Mouse (Mus musculus) liver, embryonic 14.5 days (tissue): ENCODE measurements around the gene Padi6. TPM values are rescaled to one million over a fixed set of nuclear protein-coding genes. Genes with fewer than 3 reads are reported as not detected.

ENCODE experiments used
- ATAC-seq: fragments of 200-750 bp; cut with Nextera tagmentation; 2 replicates; pipeline ENCODE4 v1.8.0; 2017; ENCODE audit warnings: moderate number of reproducible peaks, mild to moderate bottlenecking, moderate library complexity; ENCODE audit not compliant: insufficient read depth
- DNase-seq, 3 experiments: peaks; one replicate each; pipeline ENCODE4 v3.0.0-alpha.2; 2012 to 2013; ENCODE audit warnings: low read depth in 3 of 3, low spot score in 3 of 3
- H3K27ac ChIP-seq: fragments of 300-500 bp; sonication (generic); 2 replicates; pipeline ENCODE4 v1.5.1; 2014; ENCODE audit warnings: moderate library complexity, mild to moderate bottlenecking, control low read depth, inconsistent platforms
- H3K27me3 ChIP-seq: fragments of 300-500 bp; sonication (generic); 2 replicates; pipeline ENCODE4 v1.6.1; 2014; ENCODE audit warnings: mild to moderate bottlenecking, low read length, moderate library complexity; ENCODE audit not compliant: control insufficient read depth, insufficient read depth
- H3K36me3 ChIP-seq: fragments of 300-500 bp; sonication (generic); replicated peaks from 2 replicates; pipeline ENCODE4 v1.6.1; 2014; ENCODE audit warnings: low read depth; ENCODE audit not compliant: control insufficient read depth, insufficient read depth
- H3K4me1 ChIP-seq, 2 experiments: fragments of 200-500 bp in 1 of 2; fragments of 300-500 bp in 1 of 2; sonication (generic) in 1 of 2; replicated peaks; 2 replicates each; pipeline ENCODE4 v1.6.1; 2012 to 2014; ENCODE audit warnings: antibody characterized with exemption in 1 of 2, inconsistent platforms in 1 of 2, low read length in 1 of 2; ENCODE audit not compliant: control insufficient read depth in 2 of 2, insufficient read depth in 2 of 2
- H3K4me2 ChIP-seq: fragments of 300-500 bp; sonication (generic); 2 replicates; pipeline ENCODE4 v1.6.1; 2014; ENCODE audit warnings: low read depth, mild to moderate bottlenecking, control low read depth, moderate library complexity
- H3K4me3 ChIP-seq, 2 experiments: fragments of 200-500 bp in 1 of 2; fragments of 300-500 bp in 1 of 2; sonication (generic) in 1 of 2; 2 replicates each; pipeline ENCODE4 v1.5.1; 2012 to 2014; ENCODE audit warnings: low read depth in 2 of 2, low read length in 2 of 2, mild to moderate bottlenecking in 2 of 2, control low read depth in 1 of 2, inconsistent platforms in 1 of 2, moderate library complexity in 1 of 2; ENCODE audit not compliant: insufficient read depth in 1 of 2
- H3K9ac ChIP-seq: fragments of 300-500 bp; sonication (generic); replicated peaks from 2 replicates; pipeline ENCODE4 v1.6.1; 2014; ENCODE audit warnings: mild to moderate bottlenecking, control low read depth, moderate library complexity
- H3K9me3 ChIP-seq: fragments of 300-500 bp; sonication (generic); 2 replicates; pipeline ENCODE4 v1.6.1; 2016; ENCODE audit warnings: low read length, mixed read lengths; ENCODE audit not compliant: control insufficient read depth
- CTCF ChIP-seq: IDR thresholded peaks from 2 replicates; pipeline ENCODE4 v1.5.1; 2016; ENCODE audit warnings: antibody characterized with exemption, low read depth, control low read depth
- EP300 ChIP-seq: IDR thresholded peaks from 2 replicates; pipeline ENCODE4 v1.6.1; 2016; ENCODE audit warnings: antibody characterized with exemption, low read depth
- WGBS: fragments of 180-500 bp; shearing (Covaris S2); extraction: QIAGEN DNeasy Blood & Tissue Kit; methylation state at CpG from one replicate; pipeline ENCODE4 v1.1.7; 2014; ENCODE audit not compliant: insufficient replicate concordance; 5-methylcytosine and 5-hydroxymethylcytosine counted together
- polyA plus RNA-seq, 2 experiments: library from polyadenylated mRNA; depleted of rRNA in 1 of 2; stranded (reverse) in 1 of 2; unstranded in 1 of 2; fragments of >200 nt; fragmentation: Nextera tagmentation in 1 of 2; extraction: Ambion mirVana in 1 of 2; gene quantifications; 2 replicates each; pipeline versions ENCODE4 v1.2.1 to v1.2.3; 2012 to 2014

The Padi6 gene
- polyA plus RNA-seq, 2 experiments = not detected

DNA sequence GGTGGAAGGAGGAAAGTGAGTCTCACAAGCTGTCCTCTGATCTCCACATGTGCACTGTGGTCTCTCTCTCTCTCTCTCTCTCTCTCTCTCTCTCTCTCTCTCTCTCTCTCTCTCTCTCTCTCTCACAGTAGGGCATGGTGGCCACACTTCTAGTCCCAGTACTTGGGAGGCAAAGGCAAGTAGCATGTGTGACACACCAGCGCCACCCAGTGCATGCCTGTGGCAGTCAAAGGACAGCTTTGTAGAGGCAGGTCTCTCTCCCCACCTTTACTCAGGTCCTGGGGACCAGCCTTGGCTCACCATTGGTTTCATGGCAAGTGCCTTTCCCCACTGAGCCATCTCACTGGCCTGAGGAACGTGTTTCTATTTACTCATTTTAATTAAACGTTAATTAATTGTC is 2.2 kb upstream of the Padi6 start:
- H3K9ac ChIP-seq = no peak overlapping the region

DNA sequence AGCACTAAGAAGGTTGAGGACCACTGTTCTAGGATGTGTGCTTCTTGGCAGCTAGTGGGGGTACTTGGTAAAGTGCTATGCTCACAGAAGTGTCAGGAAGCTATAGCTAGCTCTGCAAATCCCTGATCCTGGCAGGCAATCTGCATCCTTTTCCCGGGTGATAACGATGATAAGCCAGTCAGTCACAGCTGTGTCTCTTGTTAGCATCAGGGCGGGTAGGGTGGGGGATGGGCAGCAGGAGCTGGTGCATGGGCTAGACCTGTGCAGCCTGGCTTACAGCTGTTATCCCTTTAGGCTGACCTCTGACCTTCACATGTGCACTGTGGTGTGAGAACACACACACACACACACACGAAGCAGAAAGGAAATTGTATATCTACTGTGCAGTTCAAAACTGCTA is 643 bp upstream of the Padi6 start:
- WGBS = 31% methylated on average over 4 of the region's 4 CpGs
- H3K4me1 ChIP-seq = no peaks in the 10 kb centered on the region
- H3K9ac ChIP-seq = no peak overlapping the region
- ATAC-seq = no peak
- H3K4me3 ChIP-seq = no peak overlapping the region
- H3K27me3 ChIP-seq = no peaks in the 10 kb centered on the region
- no peak overlapping the region for H3K27ac ChIP-seq
- H3K4me2 ChIP-seq = no peak overlapping the region
- no peaks in the 10 kb centered on the region for H3K36me3 ChIP-seq
- TF ChIP-seq CTCF = no peak
- TF ChIP-seq EP300 = no peak
- H3K9me3 ChIP-seq = no peaks in the 10 kb centered on the region
- no peak for DNase-seq

More for the DNA sequence above, 2.2 kb upstream of the Padi6 start:
- peak in 1 of 3 experiments; percentile 35 for DNase-seq
- Histone ChIP-seq H3K27me3 (no peaks in the 10 kb centered on the region), H3K4me3 (no peak overlapping the region), H3K4me2 (no peak overlapping the region), H3K4me1 (no peaks in the 10 kb centered on the region), H3K27ac (no peak overlapping the region), H3K9me3 (no peaks in the 10 kb centered on the region), H3K36me3 (no peaks in the 10 kb centered on the region)
- WGBS = 4% methylated on average over 3 of the region's 3 CpGs
- TF ChIP-seq EP300 = no peak
- TF ChIP-seq CTCF = peak; percentile 82
- no peak for ATAC-seq

DNA sequence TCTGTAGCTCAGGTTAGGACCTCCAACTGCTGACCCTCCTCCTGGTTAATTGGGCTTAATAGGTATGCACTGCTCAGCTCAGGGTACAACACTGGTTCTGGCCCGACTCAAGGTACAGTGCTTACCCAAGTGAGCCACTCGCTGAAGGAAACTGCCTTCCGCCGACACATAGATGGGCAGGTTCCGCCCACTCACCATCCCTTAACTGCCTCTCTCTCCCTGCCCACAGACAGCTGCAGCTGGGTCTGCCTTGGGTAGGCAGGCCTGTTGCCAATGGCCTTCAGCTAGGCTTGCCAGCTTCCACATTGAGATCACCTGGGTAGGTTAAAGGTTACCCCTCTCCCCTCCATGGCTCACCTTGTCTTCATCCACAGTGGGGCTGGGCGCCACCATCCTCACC is 1.0 kb downstream of the Padi6 start:
- H3K27ac ChIP-seq = no peak overlapping the region
- no peaks in the 10 kb centered on the region for H3K9me3 ChIP-seq
- no peak overlapping the region for H3K9ac ChIP-seq
- H3K27me3 ChIP-seq = no peaks in the 10 kb centered on the region
- H3K4me3 ChIP-seq = no peak overlapping the region
- TF ChIP-seq EP300 (no peak), CTCF (no peak)
- no peaks in the 10 kb centered on the region for H3K36me3 ChIP-seq
- no peaks in the 10 kb centered on the region for H3K4me1 ChIP-seq
- no peak overlapping the region for H3K4me2 ChIP-seq
- DNase-seq (no peak), ATAC-seq (no peak)
- WGBS = 66% methylated on average over 6 of the region's 6 CpGs

DNA sequence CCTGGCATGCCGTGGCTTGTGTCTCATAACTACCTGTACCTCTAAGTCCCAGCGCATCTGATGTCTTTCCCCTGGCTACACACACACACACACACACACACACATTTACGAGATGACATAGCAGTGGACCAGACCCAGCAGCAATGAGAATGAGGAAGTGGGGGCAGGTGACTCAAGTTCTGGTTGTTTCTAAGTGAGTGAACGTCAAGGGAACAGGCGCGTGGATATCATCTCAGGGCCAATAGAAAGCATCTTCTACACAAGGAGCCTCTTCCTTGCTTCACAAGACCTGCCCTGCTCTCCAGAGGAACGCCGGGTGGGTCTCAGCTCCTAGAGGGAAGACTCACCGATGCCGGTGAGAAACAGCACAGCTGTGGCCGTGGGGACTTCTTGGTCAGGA is 1.8 kb downstream of the Padi6 start:
- no peaks in the 10 kb centered on the region for H3K36me3 ChIP-seq
- ATAC-seq (no peak), DNase-seq (no peak)
- no peak overlapping the region for H3K4me3 ChIP-seq
- H3K4me2 ChIP-seq = no peak overlapping the region
- 41% methylated on average over 11 of the region's 11 CpGs for WGBS
- H3K27ac ChIP-seq = no peak overlapping the region
- H3K9ac ChIP-seq = no peak overlapping the region
- TF ChIP-seq CTCF = no peak
- no peaks in the 10 kb centered on the region for H3K27me3 ChIP-seq
- no peaks in the 10 kb centered on the region for H3K4me1 ChIP-seq
- no peaks in the 10 kb centered on the region for H3K9me3 ChIP-seq

DNA sequence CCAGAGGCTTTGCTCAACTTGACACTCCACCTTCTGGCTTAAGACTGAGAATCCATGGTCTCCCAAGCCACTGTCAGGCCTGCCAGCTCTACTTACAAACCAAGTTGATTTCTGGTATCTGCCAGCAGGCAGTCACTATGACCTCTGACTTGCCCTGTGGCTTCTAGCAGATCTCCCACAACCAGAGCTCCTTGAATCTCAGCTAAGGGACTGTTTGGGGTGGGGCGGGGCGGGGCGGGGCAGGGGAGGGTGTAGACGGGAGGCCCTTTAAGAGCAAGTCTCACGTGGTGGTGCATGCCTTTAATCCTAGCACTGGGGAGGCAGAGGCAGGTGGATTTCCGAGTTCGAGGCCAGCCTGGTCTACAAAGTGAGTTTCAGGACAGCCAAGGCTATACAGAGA is 9.6 kb downstream of the Padi6 start:
- no peak overlapping the region for H3K27ac ChIP-seq
- peak in 1 of 3 experiments; percentile 50 for DNase-seq
- H3K9ac ChIP-seq = no peak overlapping the region
- H3K4me3 ChIP-seq = no peak overlapping the region
- ATAC-seq = no peak
- no peaks in the 10 kb centered on the region for H3K27me3 ChIP-seq
- H3K36me3 ChIP-seq = no peaks in the 10 kb centered on the region
- H3K4me1 ChIP-seq = no peaks in the 10 kb centered on the region
- H3K9me3 ChIP-seq = no peaks in the 10 kb centered on the region
- TF ChIP-seq CTCF (no peak), EP300 (no peak)
- H3K4me2 ChIP-seq = no peak overlapping the region
- 36% methylated on average over 7 of the region's 7 CpGs for WGBS
